Mouse (Mus musculus) central nervous system, embryonic 11.5 days (tissue): ENCODE data around the gene Lamtor5. TPM values are rescaled to one million over a fixed set of nuclear protein-coding genes. Genes with fewer than 3 reads are reported as not detected.

ENCODE experiments used
- polyA plus RNA-seq: library from polyadenylated mRNA; depleted of rRNA; stranded (reverse); fragments of >200 nt; gene quantifications from 2 replicates; pipeline ENCODE4 v1.2.3, GENCODE M21; 2012; rRNA removed

Lamtor5 gene
- polyA plus RNA-seq, result 61.3 and 105 TPM in 2 replicates

GRCm38 (mm10) chr3:107278479-107279269 lies at the start of gene Lamtor5:
Lamtor5 (plus strand) TSS chr3:107278858.

GRCm38 (mm10) chr3:107230527-107230926 lies 48.1 kb upstream of the Lamtor5 start, which contains the start of gene A630076J17Rik:
A630076J17Rik (plus strand) TSS chr3:107230614.

GRCm38 (mm10) chr3:107239607-107240006 lies 39.1 kb upstream of the Lamtor5 start, which contains the start of gene Prok1:
Prok1 (minus strand) TSS chr3:107239707.

GRCm38 (mm10) chr3:107290764-107291381 lies 12.2 kb downstream of the Lamtor5 start, which contains the start of gene Slc16a4:
Slc16a4 (plus strand) TSS chr3:107291230.

Other genes with a start within 250 kb of the Lamtor5 start
- 2.8 and 3.1 TPM in 2 replicates for gene Kcna3, start 242.7 kb upstream of the Lamtor5 start, polyA plus RNA-seq
- gene Kcna2, start 177.7 kb upstream of the Lamtor5 start, polyA plus RNA-seq, result 0.40 and 0.48 TPM in 2 replicates
- gene Kcna10, start 95.8 kb upstream of the Lamtor5 start, polyA plus RNA-seq, result not detected in 2 replicates
- 0.25 and 0.65 TPM in 2 replicates for gene Cym, start 57.1 kb upstream of the Lamtor5 start, polyA plus RNA-seq
- gene A630076J17Rik, start 48.2 kb upstream of the Lamtor5 start, polyA plus RNA-seq, result 0.05 TPM in 1 of 2 replicates, not detected in the other
- 0.57 and 0.85 TPM in 2 replicates for gene Prok1, start 39.2 kb upstream of the Lamtor5 start, polyA plus RNA-seq
- 0.32 and 1.1 TPM in 2 replicates for gene Slc16a4, start 12.4 kb downstream of the Lamtor5 start, polyA plus RNA-seq
- 9.6 and 10.3 TPM in 2 replicates for gene Rbm15, start 54.8 kb downstream of the Lamtor5 start, polyA plus RNA-seq
- gene Kcnc4, start 180.7 kb downstream of the Lamtor5 start, polyA plus RNA-seq, result 0.32 and 0.58 TPM in 2 replicates
- gene Slc6a17, start 239.2 kb downstream of the Lamtor5 start, polyA plus RNA-seq, result 4.0 and 6.7 TPM in 2 replicates